Mouse (Mus musculus) hindbrain, embryonic 15.5 days (tissue): ENCODE data around the gene Ngb. TPM values are rescaled to one million over a fixed set of nuclear protein-coding genes. Genes with fewer than 3 reads are reported as not detected.

Experiments used
- ATAC-seq: fragments of 200-750 bp; cut with Nextera tagmentation; 2 replicates; pipeline ENCODE4 v1.8.0; 2017; ENCODE audit warnings: low read depth, moderate number of reproducible peaks, moderate TSS enrichment; ENCODE audit not compliant: low FRiP score
- H3K27ac ChIP-seq: fragments of 300-500 bp; sonication (generic); replicated peaks from 2 replicates; pipeline ENCODE4 v1.5.1; 2015; ENCODE audit warnings: mild to moderate bottlenecking, inconsistent platforms
- H3K27me3 ChIP-seq: fragments of 300-500 bp; sonication (generic); 2 replicates; pipeline ENCODE4 v1.6.1; 2015; ENCODE audit warnings: control low read depth, inconsistent platforms
- H3K36me3 ChIP-seq: fragments of 300-500 bp; sonication (generic); 2 replicates; pipeline ENCODE4 v1.6.1; 2015; ENCODE audit warnings: control low read depth, inconsistent platforms
- H3K4me1 ChIP-seq: fragments of 300-500 bp; sonication (generic); replicated peaks from 2 replicates; pipeline ENCODE4 v1.6.1; 2015; ENCODE audit warnings: control low read depth, inconsistent platforms
- H3K4me2 ChIP-seq: fragments of 300-500 bp; sonication (generic); 2 replicates; pipeline ENCODE4 v1.6.1; 2015; ENCODE audit warnings: moderate library complexity, mild to moderate bottlenecking, inconsistent platforms
- H3K4me3 ChIP-seq: fragments of 300-500 bp; sonication (generic); 2 replicates; pipeline ENCODE4 v1.5.1; 2015; ENCODE audit warnings: mild to moderate bottlenecking, inconsistent platforms
- H3K9ac ChIP-seq: fragments of 300-500 bp; sonication (generic); 2 replicates; pipeline ENCODE4 v1.6.1; 2015; ENCODE audit warnings: inconsistent platforms
- H3K9me3 ChIP-seq: fragments of 300-500 bp; sonication (generic); 2 replicates; pipeline ENCODE4 v1.6.1; 2016; ENCODE audit warnings: control low read depth, inconsistent platforms
- WGBS: fragments of 180-500 bp; shearing (Covaris S2); methylation state at CpG from one replicate; pipeline ENCODE4 v1.1.7; 2015; 5-methylcytosine and 5-hydroxymethylcytosine counted together
- polyA plus RNA-seq: library from polyadenylated mRNA; unstranded; fragments of >200 nt; fragmentation: Nextera tagmentation; extraction: Ambion mirVana; gene quantifications from 2 replicates; pipeline ENCODE4 v1.2.1, GENCODE M21; 2015

Ngb gene
- polyA plus RNA-seq, 1 experiment from 2014 or later, result 4.9 TPM

DNA sequence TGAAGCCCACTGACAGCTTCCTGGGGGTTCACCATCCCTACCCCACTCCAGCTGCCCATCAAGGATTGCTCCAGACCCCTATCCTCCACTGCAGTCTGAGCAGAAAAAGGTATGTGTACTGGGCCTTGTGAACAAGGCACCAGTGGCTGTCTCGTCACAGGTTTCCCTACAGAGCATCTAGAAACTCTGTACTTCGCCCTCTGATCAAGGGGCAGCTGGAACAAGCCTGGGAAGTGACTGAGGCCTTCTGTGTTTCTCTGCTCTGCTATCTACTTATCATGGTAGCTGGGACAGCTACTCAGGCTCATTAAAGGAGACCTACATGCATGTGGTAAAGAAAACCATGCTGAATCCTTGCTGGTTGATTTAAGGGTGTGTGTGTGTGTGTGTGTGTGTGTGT, 12.6 kb downstream of the Ngb start:
- 78% methylated on average over 2 of the region's 2 CpGs for WGBS
- H3K27me3 ChIP-seq, result no peaks in the 10 kb centered on the region
- no peaks in the 10 kb centered on the region for H3K9me3 ChIP-seq
- no peak overlapping the region for H3K4me2 ChIP-seq
- no peak overlapping the region for H3K27ac ChIP-seq
- no peak overlapping the region for H3K4me3 ChIP-seq
- no peaks in the 10 kb centered on the region for H3K4me1 ChIP-seq
- no peak overlapping the region for H3K9ac ChIP-seq
- H3K36me3 ChIP-seq, result no peaks in the 10 kb centered on the region; the same call in 1 of the 2 replicates
- ATAC-seq, result no peak

GRCm38 (mm10) chr12:87089255-87089654, 13.1 kb downstream of the Ngb start:
- H3K27me3 ChIP-seq, result no peaks in the 10 kb centered on the region
- ATAC-seq, result no peak
- no peaks in the 10 kb centered on the region for H3K4me1 ChIP-seq
- no peak overlapping the region for H3K4me3 ChIP-seq
- H3K27ac ChIP-seq, result no peak overlapping the region
- no peaks in the 10 kb centered on the region for H3K9me3 ChIP-seq
- WGBS, result 75% methylated on average over 4 of the region's 4 CpGs
- no peaks in the 10 kb centered on the region; the same call in 1 of the 2 replicates for H3K36me3 ChIP-seq
- H3K9ac ChIP-seq, result no peak overlapping the region
- no peak overlapping the region for H3K4me2 ChIP-seq

DNA sequence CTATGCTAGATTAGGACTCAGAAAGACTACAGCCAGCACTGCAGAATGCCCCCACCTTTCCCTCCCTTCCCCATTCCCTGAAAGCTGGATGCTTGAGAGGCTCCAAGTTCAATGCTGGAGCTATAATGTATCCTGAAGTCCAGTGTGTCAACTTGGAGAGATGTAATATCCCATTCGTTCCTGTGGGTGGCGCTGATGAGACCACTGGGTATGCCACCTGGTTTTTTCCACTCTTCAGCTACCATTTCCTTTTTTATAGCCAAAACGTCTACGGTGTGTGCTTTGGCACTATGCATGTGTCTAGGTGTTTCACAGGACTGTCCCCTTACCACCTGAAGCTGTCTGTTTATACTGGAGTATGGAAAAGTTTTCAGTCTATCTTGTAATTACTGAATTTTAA, 14.0 kb downstream of the Ngb start:
- Histone ChIP-seq H3K27ac (no peak overlapping the region), H3K4me2 (no peak overlapping the region), H3K36me3 (no peaks in the 10 kb centered on the region; the same call in 1 of the 2 replicates), H3K9ac (no peak overlapping the region), H3K9me3 (no peaks in the 10 kb centered on the region), H3K4me3 (no peak overlapping the region), H3K27me3 (no peaks in the 10 kb centered on the region), H3K4me1 (no peaks in the 10 kb centered on the region)
- WGBS, result 46% methylated on average over 4 of the region's 4 CpGs
- ATAC-seq, result no peak

DNA sequence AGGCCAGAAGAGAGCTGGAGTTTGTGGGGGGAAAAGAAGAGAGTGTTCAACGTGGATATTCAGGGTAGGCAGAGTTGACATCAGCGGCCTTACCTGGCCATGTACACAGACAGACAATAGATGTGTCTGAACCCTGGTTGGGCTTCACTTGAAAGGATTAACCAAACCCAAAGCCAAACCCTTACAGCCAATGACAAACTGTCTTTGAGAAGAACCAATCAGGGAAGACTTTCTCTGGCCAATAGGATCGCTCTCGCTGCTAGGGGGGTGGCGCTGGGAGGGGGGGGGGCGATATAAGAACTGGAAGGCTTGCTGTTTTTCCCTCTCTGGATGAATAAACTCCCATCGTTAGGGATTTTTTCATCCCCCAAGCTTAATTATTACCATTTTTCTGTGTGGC, 15.1 kb downstream of the Ngb start:
- ATAC-seq, result no peak
- Histone ChIP-seq H3K36me3 (peaks cover 6% of the 10 kb centered on the region; the same call in 1 of the 2 replicates), H3K9ac (no peak overlapping the region), H3K27me3 (no peaks in the 10 kb centered on the region), H3K4me1 (no peaks in the 10 kb centered on the region), H3K4me2 (no peak overlapping the region), H3K27ac (no peak overlapping the region), H3K4me3 (no peak overlapping the region), H3K9me3 (no peaks in the 10 kb centered on the region)
- WGBS, result 73% methylated on average over 7 of the region's 7 CpGs

GRCm38 (mm10) chr12:87082797-87083196, 19.5 kb downstream of the Ngb start:
- Histone ChIP-seq H3K36me3 (peaks cover 19% of the 10 kb centered on the region; the same call in 1 of the 2 replicates), H3K9ac (no peak overlapping the region), H3K4me2 (no peak overlapping the region), H3K4me1 (no peaks in the 10 kb centered on the region), H3K27ac (no peak overlapping the region), H3K9me3 (no peaks in the 10 kb centered on the region), H3K4me3 (no peak overlapping the region), H3K27me3 (no peaks in the 10 kb centered on the region)
- no peak for ATAC-seq
- 85% methylated on average over 8 of the region's 8 CpGs for WGBS

DNA sequence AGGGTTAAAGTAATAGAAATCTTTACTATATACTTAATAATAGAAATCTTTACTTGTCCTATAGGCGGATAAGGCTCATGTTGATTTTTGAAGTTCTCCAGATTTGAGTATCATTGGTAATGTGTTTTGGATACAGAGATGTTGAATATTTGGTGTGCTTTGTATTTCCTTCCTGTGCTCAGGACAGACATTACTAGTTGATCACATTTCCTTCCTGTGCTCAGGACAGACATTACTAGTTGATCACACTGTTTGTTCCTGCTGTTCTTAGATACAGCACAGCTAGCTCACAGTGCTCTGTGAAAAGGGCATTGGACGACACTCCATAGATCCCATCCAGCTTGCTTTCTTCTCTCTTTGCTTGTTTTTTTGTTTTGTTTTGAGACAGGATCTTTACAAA, 25.7 kb downstream of the Ngb start:
- Histone ChIP-seq H3K36me3 (peaks cover 44% of the 10 kb centered on the region), H3K4me1 (no peaks in the 10 kb centered on the region), H3K9me3 (no peaks in the 10 kb centered on the region), H3K27ac (no peak overlapping the region), H3K4me3 (no peak overlapping the region), H3K27me3 (no peaks in the 10 kb centered on the region), H3K9ac (no peak overlapping the region), H3K4me2 (no peak overlapping the region)
- ATAC-seq, result no peak
- 89% methylated on average over 2 of the region's 2 CpGs for WGBS

DNA sequence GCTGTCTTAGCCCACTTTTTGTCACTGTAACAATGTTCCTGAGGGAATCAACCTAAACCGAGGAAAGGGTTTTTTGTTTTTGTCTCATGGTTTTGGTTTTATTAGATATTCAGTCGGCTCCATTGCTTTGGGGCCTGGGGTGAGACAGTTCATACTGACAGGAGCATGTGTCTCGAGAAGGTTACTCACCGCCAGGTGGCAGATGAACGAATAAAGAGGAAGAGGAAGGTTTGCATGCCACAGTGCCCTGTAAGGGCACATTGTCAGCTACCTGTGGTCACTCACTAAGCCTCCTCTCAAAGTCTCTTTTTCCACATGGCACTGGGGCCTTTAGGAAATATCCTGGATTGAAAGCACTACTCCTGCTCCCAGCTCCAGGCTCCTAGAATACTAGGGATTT, 31.8 kb downstream of the Ngb start:
- Histone ChIP-seq H3K9ac (no peak overlapping the region), H3K4me2 (no peak overlapping the region), H3K36me3 (peaks cover 18% of the 10 kb centered on the region; the same call in 1 of the 2 replicates), H3K4me1 (no peaks in the 10 kb centered on the region), H3K27ac (no peak overlapping the region), H3K9me3 (no peaks in the 10 kb centered on the region), H3K27me3 (no peaks in the 10 kb centered on the region), H3K4me3 (no peak overlapping the region)
- 78% methylated on average over 5 of the region's 5 CpGs for WGBS
- no peak for ATAC-seq

- Histone ChIP-seq H3K9ac (no peak overlapping the region), H3K27me3 (no peaks in the 10 kb centered on the region), H3K36me3 (0 out of 2 replicates have a peak, but pooled peaks cover 4% of the 10 kb centered on the region), H3K4me3 (no peak overlapping the region), H3K9me3 (no peaks in the 10 kb centered on the region), H3K4me2 (no peak overlapping the region), H3K27ac (no peak overlapping the region), H3K4me1 (no peaks in the 10 kb centered on the region)
- ATAC-seq, result no peak
- 82% methylated on average over 5 of the region's 5 CpGs for WGBS
These were observed 35.9 kb downstream of the Ngb start for GRCm38 (mm10) chr12:87066429-87066828.

DNA sequence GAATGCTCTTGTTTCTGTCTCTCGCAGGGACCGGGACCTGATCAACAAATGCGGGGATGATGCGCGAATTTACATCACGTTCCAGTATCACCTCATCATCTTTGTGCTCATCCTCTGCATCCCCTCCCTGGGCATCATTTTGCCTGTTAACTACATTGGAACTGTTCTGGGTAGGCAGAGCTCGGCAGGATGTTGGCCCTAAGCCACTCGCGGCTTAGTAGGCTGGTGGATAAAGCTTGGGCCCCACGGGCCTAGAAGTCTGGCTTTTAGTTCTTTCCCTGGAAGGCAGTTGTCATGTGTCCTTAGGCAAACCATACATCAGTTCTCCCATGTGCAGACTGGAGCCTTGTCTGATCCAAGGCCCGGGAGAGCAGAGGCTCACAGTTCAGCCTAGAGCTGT, 36.9 kb downstream of the Ngb start:
- Histone ChIP-seq H3K4me3 (no peak overlapping the region), H3K9ac (no peak overlapping the region), H3K4me1 (no peaks in the 10 kb centered on the region), H3K9me3 (no peaks in the 10 kb centered on the region), H3K27ac (no peak overlapping the region), H3K4me2 (no peak overlapping the region), H3K27me3 (no peaks in the 10 kb centered on the region), H3K36me3 (0 out of 2 replicates have a peak, but pooled peaks cover 4% of the 10 kb centered on the region)
- ATAC-seq, result 0 out of 2 replicates have a peak, but pooled peaks have one; percentile 38
- WGBS, result 85% methylated on average over 11 of the region's 11 CpGs

GRCm38 (mm10) chr12:87057066-87057465, 45.3 kb downstream of the Ngb start:
- Histone ChIP-seq H3K4me2 (no peak overlapping the region), H3K27me3 (peaks cover 14% of the 10 kb centered on the region), H3K9ac (no peak overlapping the region), H3K27ac (no peak overlapping the region), H3K36me3 (0 out of 2 replicates have a peak, but pooled peaks cover 4% of the 10 kb centered on the region), H3K9me3 (no peaks in the 10 kb centered on the region), H3K4me3 (no peak overlapping the region), H3K4me1 (peaks cover 7% of the 10 kb centered on the region)
- ATAC-seq, result no peak
- 71% methylated on average over 17 of the region's 17 CpGs for WGBS

DNA sequence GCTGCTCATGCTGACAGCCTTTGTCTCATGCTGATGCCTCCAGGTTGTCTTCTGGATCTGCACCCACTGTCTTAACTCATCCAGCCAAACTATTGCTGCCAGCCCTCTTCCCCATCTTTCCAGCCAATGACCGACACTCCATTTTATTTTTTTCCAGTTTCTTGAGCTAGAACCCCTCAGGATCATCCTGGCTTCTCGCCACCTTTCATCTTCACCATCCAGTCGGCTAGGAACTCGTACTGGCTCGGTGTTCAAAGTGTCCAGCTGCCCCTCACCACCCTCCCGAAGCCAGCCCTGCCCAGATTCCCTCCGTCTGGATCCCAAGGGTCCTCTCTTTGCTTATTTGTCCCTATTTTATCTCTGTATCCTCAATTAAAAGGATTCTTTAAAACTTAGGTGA, 47.5 kb downstream of the Ngb start:
- Histone ChIP-seq H3K9me3 (no peaks in the 10 kb centered on the region), H3K9ac (no peak overlapping the region), H3K4me1 (peaks cover 14% of the 10 kb centered on the region), H3K4me3 (no peak overlapping the region), H3K4me2 (no peak overlapping the region), H3K27ac (no peak overlapping the region), H3K27me3 (peaks cover 14% of the 10 kb centered on the region), H3K36me3 (0 out of 2 replicates have a peak, but pooled peaks cover 3% of the 10 kb centered on the region)
- ATAC-seq, result no peak
- whole genome bisulfite sequencing, result 69% methylated on average over 7 of the region's 7 CpGs

GRCm38 (mm10) chr12:87052661-87053321, 49.5 kb downstream of the Ngb start:
- Histone ChIP-seq H3K9ac (no peak overlapping the region), H3K4me3 (no peak overlapping the region), H3K4me1 (peaks cover 14% of the 10 kb centered on the region), H3K27me3 (peaks cover 14% of the 10 kb centered on the region), H3K36me3 (0 out of 2 replicates have a peak, but pooled peaks cover 3% of the 10 kb centered on the region), H3K4me2 (no peak overlapping the region), H3K9me3 (no peaks in the 10 kb centered on the region), H3K27ac (no peak overlapping the region)
- 21% methylated on average over 15 of the region's 16 CpGs for WGBS
- peak; percentile 70 for ATAC-seq

GRCm38 (mm10) chr12:87047536-87047935, 54.8 kb downstream of the Ngb start:
- peaks cover 40% of the 10 kb centered on the region for H3K4me1 ChIP-seq
- H3K27me3 ChIP-seq, result no peaks in the 10 kb centered on the region
- ATAC-seq, result no peak
- no peaks in the 10 kb centered on the region for H3K9me3 ChIP-seq
- no peak overlapping the region for H3K9ac ChIP-seq
- no peaks in the 10 kb centered on the region for H3K36me3 ChIP-seq
- WGBS, result 70% methylated on average over 3 of the region's 3 CpGs
- H3K27ac ChIP-seq, result no peak overlapping the region
- H3K4me3 ChIP-seq, result no peak overlapping the region
- no peak overlapping the region for H3K4me2 ChIP-seq
